Comparison of ENCODE assay signal across 8 mouse cellular contexts in the genomic region with DNA sequence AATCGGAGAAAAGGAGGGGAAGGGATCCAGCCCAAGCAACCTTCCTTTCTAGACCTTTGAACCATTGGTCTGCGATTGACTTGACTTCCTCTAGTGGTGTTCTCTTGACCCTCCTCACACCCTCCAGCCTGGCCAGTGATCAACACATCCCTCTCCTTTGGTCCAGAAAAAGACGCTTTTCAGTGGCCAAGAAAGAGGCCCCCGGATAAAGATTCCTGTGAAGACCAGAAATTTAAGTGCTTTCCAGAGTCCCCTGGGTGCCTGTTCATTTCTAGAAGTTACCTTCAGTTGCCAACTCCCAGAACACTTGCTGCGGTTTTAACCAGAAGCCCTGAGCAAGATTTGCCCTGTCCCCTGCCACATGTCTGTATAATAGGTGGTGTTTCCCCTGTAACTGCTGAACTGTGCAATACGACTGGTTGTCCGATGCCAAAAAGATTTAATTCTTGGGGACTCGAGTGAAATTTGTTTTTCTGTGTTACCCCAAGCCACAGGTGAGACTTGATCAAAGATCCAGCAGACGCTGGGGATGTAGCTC. TPM values are rescaled to one million over a fixed set of nuclear protein-coding genes. Genes with fewer than 3 reads are reported as not detected.
DNase-seq lines count a peak whose midpoint lies in the region; ATAC-seq and TF ChIP-seq lines count a peak whose summit lies in the region.
"Not testable (repeated sequence)": the region's sequence is repeated elsewhere in the genome, so short reads cannot be mapped to it uniquely, and the experiment has no call there.

A gene (minus strand): TSS at position 51 of the 538 bp plus-strand sequence.

- H3K36me3 ChIP-seq in forebrain, postnatal 0 days (ENCODE audit: insufficient read depth) = peaks cover 26% of the 10 kb centered on the region
- H3K36me3 ChIP-seq in heart, embryonic 14.5 days (ENCODE audit: control insufficient read depth, insufficient read depth, low read length) = peaks cover 20% of the 10 kb centered on the region
- peaks cover 16% of the 10 kb centered on the region for H3K36me3 ChIP-seq in intestine, embryonic 14.5 days (ENCODE audit: control insufficient read depth, insufficient read depth, low read length)
- peaks cover 24% of the 10 kb centered on the region for H3K36me3 ChIP-seq in lung, embryonic 14.5 days (ENCODE audit: insufficient read depth)
- peaks cover 40% of the 10 kb centered on the region for H3K36me3 ChIP-seq in neural tube, embryonic 12.5 days

- not testable (repeated sequence) for ATAC-seq in CD4-positive, CD25-positive, alpha-beta regulatory T cell, adult 4 months; forebrain, postnatal 0 days; heart, embryonic 14.5 days (ENCODE audit: insufficient number of reproducible peaks, insufficient read depth, low FRiP score, low read depth); intestine, embryonic 14.5 days (replicated peaks; ENCODE audit: low FRiP score, low TSS enrichment, low read depth); lung, embryonic 14.5 days (ENCODE audit: insufficient read depth); neural tube, embryonic 12.5 days (ENCODE audit: low FRiP score, low read depth)

- intact Hi-C loops in left cerebral cortex, postnatal 10 days (cut with DNase I) = loop anchor here (5.0 kb wide), 1 partner anchor 43 kb away; a partner anchor contains a TSS

- peak within 1 kb of the TSS; percentile 94 for H3K4me3 ChIP-seq in brown adipose tissue, adult 24 weeks (ENCODE audit: insufficient read depth, low read depth, low read length)
- peak within 1 kb of the TSS; percentile 74 for H3K4me3 ChIP-seq in forebrain, postnatal 0 days (ENCODE audit: low read depth, low read length)
- peak within 1 kb of the TSS; percentile 86 to 90 for H3K4me3 ChIP-seq in heart, embryonic 14.5 days (ENCODE audit: control insufficient read depth in 1 of 2, insufficient read depth in 1 of 2, low read depth in 1 of 2, low read length in 2 of 2)
- H3K4me3 ChIP-seq in intestine, embryonic 14.5 days (ENCODE audit: low read depth, low read length) = peak within 1 kb of the TSS; percentile 97
- peak within 1 kb of the TSS; percentile 97 for H3K4me3 ChIP-seq in lung, embryonic 14.5 days (ENCODE audit: low read depth, low read length)
- peak within 1 kb of the TSS; percentile 90 for H3K4me3 ChIP-seq in neural tube, embryonic 12.5 days

- H3K9me3 ChIP-seq in forebrain, postnatal 0 days (ENCODE audit: low read length); heart, embryonic 14.5 days (ENCODE audit: control insufficient read depth, low read length); intestine, embryonic 14.5 days (ENCODE audit: control insufficient read depth, low read length); lung, embryonic 14.5 days (ENCODE audit: low read depth, low read length); neural tube, embryonic 12.5 days: not testable (repeated sequence)

- TF ChIP-seq CTCF in forebrain, postnatal 0 days (IDR thresholded peaks at IDR 0.05; ENCODE audit: low read depth); lung, embryonic 14.5 days (IDR thresholded peaks at IDR 0.05; ENCODE audit: low read depth): not testable (repeated sequence)

- peak within 1 kb of the TSS; percentile 82 for H3K9ac ChIP-seq in forebrain, postnatal 0 days
- H3K9ac ChIP-seq in heart, embryonic 14.5 days (ENCODE audit: low read length) = peak within 1 kb of the TSS; percentile 81
- peak within 1 kb of the TSS; percentile 90 for H3K9ac ChIP-seq in intestine, embryonic 14.5 days (ENCODE audit: low read length)
- peak within 1 kb of the TSS; percentile 81 for H3K9ac ChIP-seq in lung, embryonic 14.5 days
- H3K9ac ChIP-seq in neural tube, embryonic 12.5 days = peak within 1 kb of the TSS; percentile 85

- not testable (repeated sequence) for H3K27me3 ChIP-seq in forebrain, postnatal 0 days (ENCODE audit: insufficient read depth, low read length); heart, embryonic 14.5 days (ENCODE audit: control insufficient read depth, insufficient read depth, low read length); intestine, embryonic 14.5 days (replicated peaks; ENCODE audit: control insufficient read depth, insufficient read depth, low read length); lung, embryonic 14.5 days (ENCODE audit: insufficient read depth, low read length); neural tube, embryonic 12.5 days (replicated peaks)

- not testable (repeated sequence) for H3K4me1 ChIP-seq in brown adipose tissue, adult 24 weeks (ENCODE audit: control insufficient read depth, insufficient read depth, insufficient read length, low read length); lung, embryonic 14.5 days (ENCODE audit: insufficient read depth)
- peaks cover 15% of the 10 kb centered on the region for H3K4me1 ChIP-seq in forebrain, postnatal 0 days (ENCODE audit: insufficient read depth)
- H3K4me1 ChIP-seq in heart, embryonic 14.5 days (ENCODE audit: control insufficient read depth in 2 of 2, insufficient read depth in 2 of 2, low read length in 2 of 2) = peaks cover 6 to 10% of the 10 kb centered on the region in 2 experiments; a peak in 2 of 4 replicates
- peaks cover 15% of the 10 kb centered on the region for H3K4me1 ChIP-seq in intestine, embryonic 14.5 days (replicated peaks; ENCODE audit: control insufficient read depth, insufficient read depth, low read length)
- H3K4me1 ChIP-seq in neural tube, embryonic 12.5 days = peaks cover 20% of the 10 kb centered on the region

- DNase-seq in forebrain, postnatal 0 days; intestine, embryonic 14.5 days (ENCODE audit: low spot score); left cerebral cortex, postnatal 10 days (ENCODE audit: extremely low spot score in 1 of 2, low spot score in 2 of 2); lung, embryonic 14.5 days: not testable (repeated sequence)

- WGBS in forebrain, postnatal 0 days = 80% methylated on average over 9 of the region's 9 CpGs
- 69% methylated on average over 9 of the region's 9 CpGs for WGBS in heart, embryonic 14.5 days
- WGBS in intestine, embryonic 14.5 days = 70% methylated on average over 9 of the region's 9 CpGs
- 69% methylated on average over 9 of the region's 9 CpGs for WGBS in lung, embryonic 14.5 days
- WGBS in neural tube, embryonic 12.5 days = 79% methylated on average over 9 of the region's 9 CpGs

- H3K27ac ChIP-seq in brown adipose tissue, adult 24 weeks (replicated peaks; ENCODE audit: low read depth, low read length) = peak within 1 kb of the TSS; percentile 62
- H3K27ac ChIP-seq in forebrain, postnatal 0 days (ENCODE audit: low read depth, low read length) = peak within 1 kb of the TSS; percentile 67
- H3K27ac ChIP-seq in heart, embryonic 14.5 days (replicated peaks in 1 of 2; ENCODE audit: control insufficient read depth in 1 of 2, insufficient read depth in 1 of 2, low read depth in 2 of 2, low read length in 2 of 2) = peak within 1 kb of the TSS; percentile 25 to 45; a peak in 1 of 4 replicates
- H3K27ac ChIP-seq in intestine, embryonic 14.5 days (ENCODE audit: low read depth); lung, embryonic 14.5 days (ENCODE audit: low read depth); neural tube, embryonic 12.5 days: not testable (repeated sequence)

- peak within 1 kb of the TSS; percentile 94 for H3K4me2 ChIP-seq in forebrain, postnatal 0 days (ENCODE audit: low read depth)
- peak within 1 kb of the TSS; percentile 97 for H3K4me2 ChIP-seq in heart, embryonic 14.5 days (ENCODE audit: low read length)
- H3K4me2 ChIP-seq in intestine, embryonic 14.5 days (ENCODE audit: low read length) = peak within 1 kb of the TSS; percentile 85
- H3K4me2 ChIP-seq in lung, embryonic 14.5 days = peak within 1 kb of the TSS; percentile 90
- peak within 1 kb of the TSS; percentile 87 for H3K4me2 ChIP-seq in neural tube, embryonic 12.5 days (replicated peaks)

RNA-seq across cellular contexts. Expression of the gene that starts here (rescaled TPM):
- 100 to 1,000 TPM in 1 of 2 experiments, 10 to 100 TPM in 1; 60.8 to 103 TPM for polyA plus RNA-seq in CD4-positive, CD25-positive, alpha-beta regulatory T cell, adult 4 months (2017; shearing (Covaris generic))
- 28.3 and 31.3 TPM in 2 replicates for polyA plus RNA-seq in brown adipose tissue, adult 24 weeks (2012; ENCODE audit: insufficient read depth, insufficient read length, missing spikeins)
- total RNA-seq in forebrain, postnatal 0 days (2014; rRNA removed) = 72.1 and 92.3 TPM in 2 replicates
- polyA plus RNA-seq in forebrain, postnatal 0 days (2015; fragmentation: Nextera tagmentation; extraction: Ambion mirVana) = 68.0 and 69.6 TPM in 2 replicates
- polyA plus RNA-seq in heart, embryonic 14.5 days (2014; fragmentation: Nextera tagmentation; extraction: Ambion mirVana) = 47.2 and 52.3 TPM in 2 replicates
- 98.0 and 107 TPM in 2 replicates for polyA plus RNA-seq in intestine, embryonic 14.5 days (2014; fragmentation: Nextera tagmentation; extraction: Ambion mirVana)
- 10 to 100 TPM; 39.7 to 50.1 TPM for total RNA-seq in left cerebral cortex, postnatal 10 days (2021)
- polyA plus RNA-seq in lung, embryonic 14.5 days (2014; fragmentation: Nextera tagmentation; extraction: Ambion mirVana) = 102 and 116 TPM in 2 replicates
- 106 and 112 TPM in 2 replicates for polyA plus RNA-seq in neural tube, embryonic 12.5 days (2016; fragmentation: Nextera tagmentation; extraction: Ambion mirVana)
